Mouse (Mus musculus) spleen, adult 2 months (tissue): ENCODE measurements at regions not wholly inside any gene's neighbourhood (a gene's known extent, or its start where the extent isn't known, plus 50 kb on each side); places are given as distances from the start of the nearest gene placed in this dataset.

ENCODE experiments used
- CTCF ChIP-seq: fragments of 200-500 bp; IDR thresholded peaks from 2 replicates; pipeline ENCODE4 v1.5.1; 2011; ENCODE audit warnings: mild to moderate bottlenecking, inconsistent platforms; ENCODE audit not compliant: insufficient read depth, insufficient read length, insufficient replicate concordance; ENCODE audit errors: extremely low read depth
- POLR2A ChIP-seq: fragments of 200-500 bp; IDR thresholded peaks from 2 replicates; pipeline ENCODE4 v1.6.1; 2011; ENCODE audit warnings: low read depth, low read length, inconsistent platforms

DNA sequence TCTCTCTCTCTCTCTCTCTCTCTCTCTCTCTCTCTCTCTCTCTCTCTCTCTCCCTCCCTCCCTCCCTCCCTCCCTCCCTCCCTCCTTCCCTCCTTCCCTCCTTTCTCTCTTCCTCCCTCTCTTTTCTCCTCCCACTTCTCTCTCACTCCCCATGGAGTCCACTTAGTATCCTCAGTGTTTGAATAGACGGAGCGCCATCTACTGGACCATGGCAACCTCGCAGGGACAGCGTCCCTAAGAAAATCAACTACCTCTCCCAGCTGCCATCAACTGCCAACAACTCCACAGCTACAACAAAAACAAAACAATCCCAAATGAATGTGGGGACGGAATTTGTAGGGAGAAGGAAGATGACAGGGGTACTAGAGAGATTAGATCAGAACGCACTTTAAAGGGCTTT, 69.5 kb upstream of the Gls start:
- TF ChIP-seq POLR2A (no peak), CTCF (peak; percentile 67; the same call in 1 of the 2 replicates)
